Mouse (Mus musculus): ENCODE measurements around the gene Gpx2. TPM values are rescaled to one million over a fixed set of nuclear protein-coding genes. Genes with fewer than 3 reads are reported as not detected.

The Gpx2 gene
- polyA plus RNA-seq, 1 experiment from 2014 or later: not detected

DNA sequence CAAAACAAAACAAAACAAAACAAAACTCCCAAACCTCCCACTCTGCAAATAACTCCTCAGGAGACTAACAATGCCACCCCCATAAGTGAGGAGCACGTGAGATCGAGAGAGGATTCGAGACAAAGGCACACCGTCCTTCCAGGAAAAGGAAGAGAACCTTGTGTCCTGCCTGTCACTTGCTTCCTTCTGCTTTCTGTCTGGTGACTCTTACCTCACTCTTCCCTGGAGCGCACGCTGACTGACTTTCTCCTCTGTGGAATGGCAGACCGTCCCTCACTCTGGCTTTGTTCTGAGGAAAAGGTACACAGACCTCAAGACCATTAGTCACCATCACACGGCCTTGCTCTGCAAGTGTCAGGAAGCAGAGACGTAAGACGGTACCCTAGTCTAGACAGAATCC is 18.2 kb upstream of the Gpx2 start:
- no peaks in the 10 kb centered on the region for H3K36me3 ChIP-seq (ENCODE audit: control insufficient read depth, insufficient read depth, low read length)
- WGBS: 40% methylated on average over 10 of the region's 10 CpGs

GRCm38 (mm10) chr12:76811006-76811405 is 15.7 kb upstream of the Gpx2 start:
- Histone ChIP-seq H3K4me1 (replicated peaks; ENCODE audit: control insufficient read depth, insufficient read depth, low read length) (no peaks in the 10 kb centered on the region), H3K4me3 (ENCODE audit: low read depth, low read length) (no peak overlapping the region), H3K36me3 (ENCODE audit: control insufficient read depth, insufficient read depth, low read length) (no peaks in the 10 kb centered on the region), H3K27me3 (replicated peaks; ENCODE audit: control insufficient read depth, insufficient read depth, low read length) (0 out of 2 replicates have a peak, but pooled peaks cover 2% of the 10 kb centered on the region), H3K9ac (ENCODE audit: low read depth, low read length) (no peak overlapping the region), H3K9me3 (ENCODE audit: control insufficient read depth, low read length) (no peaks in the 10 kb centered on the region), H3K27ac (ENCODE audit: low read depth, low read length) (no peak overlapping the region), H3K4me2 (no peak overlapping the region)
- 85% methylated on average over 4 of the region's 4 CpGs for WGBS
- ATAC-seq (replicated peaks; ENCODE audit: low FRiP score) (no peak), DNase-seq (ENCODE audit: low spot score) (no peak)

More for the DNA sequence above, 18.2 kb upstream of the Gpx2 start:
- H3K4me2 ChIP-seq: no peak overlapping the region
- H3K4me1 ChIP-seq (replicated peaks; ENCODE audit: control insufficient read depth, insufficient read depth, low read length): no peaks in the 10 kb centered on the region
- 0 out of 2 replicates have a peak, but pooled peaks cover 5% of the 10 kb centered on the region for H3K27me3 ChIP-seq (replicated peaks; ENCODE audit: control insufficient read depth, insufficient read depth, low read length)
- H3K9ac ChIP-seq (ENCODE audit: low read depth, low read length): no peak overlapping the region
- H3K9me3 ChIP-seq (ENCODE audit: control insufficient read depth, low read length): no peaks in the 10 kb centered on the region
- ATAC-seq (replicated peaks; ENCODE audit: low FRiP score) (no peak), DNase-seq (ENCODE audit: low spot score) (no peak)
- H3K4me3 ChIP-seq (ENCODE audit: low read depth, low read length): no peak overlapping the region
- no peak overlapping the region for H3K27ac ChIP-seq (ENCODE audit: low read depth, low read length)

DNA sequence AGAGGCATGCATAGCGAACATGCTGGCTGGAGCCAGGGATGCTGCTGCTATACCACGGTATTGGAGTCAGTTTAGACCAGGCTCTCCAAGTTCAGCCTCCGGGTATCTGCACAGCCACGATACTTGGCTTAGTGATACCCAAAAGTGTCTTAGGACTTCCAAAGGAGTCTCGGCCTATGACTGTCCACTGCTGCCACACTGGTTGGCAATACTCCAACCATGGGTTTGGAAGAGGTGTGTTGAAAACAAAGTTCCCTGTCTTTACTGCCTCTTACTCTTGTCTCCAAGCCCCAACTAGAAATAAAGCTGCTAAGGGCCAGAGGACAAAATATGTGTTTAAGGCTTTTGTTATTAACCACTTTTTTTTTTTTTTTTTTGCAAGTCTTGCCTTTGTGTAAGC is 15.1 kb upstream of the Gpx2 start:
- Histone ChIP-seq H3K4me2 (no peak overlapping the region), H3K9me3 (ENCODE audit: control insufficient read depth, low read length) (no peaks in the 10 kb centered on the region), H3K27me3 (replicated peaks; ENCODE audit: control insufficient read depth, insufficient read depth, low read length) (0 out of 2 replicates have a peak, but pooled peaks cover 2% of the 10 kb centered on the region), H3K4me3 (ENCODE audit: low read depth, low read length) (no peak overlapping the region), H3K4me1 (replicated peaks; ENCODE audit: control insufficient read depth, insufficient read depth, low read length) (no peaks in the 10 kb centered on the region), H3K36me3 (ENCODE audit: control insufficient read depth, insufficient read depth, low read length) (no peaks in the 10 kb centered on the region), H3K9ac (ENCODE audit: low read depth, low read length) (no peak overlapping the region), H3K27ac (ENCODE audit: low read depth, low read length) (no peak overlapping the region)
- 84% methylated on average over 5 of the region's 5 CpGs for WGBS
- DNase-seq (ENCODE audit: low spot score) (no peak), ATAC-seq (replicated peaks; ENCODE audit: low FRiP score) (no peak)

- Histone ChIP-seq H3K4me1 (replicated peaks; ENCODE audit: control insufficient read depth, insufficient read depth, low read length) (no peaks in the 10 kb centered on the region), H3K4me2 (no peak overlapping the region), H3K4me3 (ENCODE audit: low read depth, low read length) (no peak overlapping the region), H3K27me3 (replicated peaks; ENCODE audit: control insufficient read depth, insufficient read depth, low read length) (no peaks in the 10 kb centered on the region), H3K27ac (ENCODE audit: low read depth, low read length) (no peak overlapping the region), H3K9me3 (ENCODE audit: control insufficient read depth, low read length) (no peaks in the 10 kb centered on the region), H3K36me3 (ENCODE audit: control insufficient read depth, insufficient read depth, low read length) (no peaks in the 10 kb centered on the region), H3K9ac (ENCODE audit: low read depth, low read length) (no peak overlapping the region)
- 82% methylated on average over 10 of the region's 10 CpGs for WGBS
- DNase-seq (ENCODE audit: low spot score) (no peak), ATAC-seq (replicated peaks; ENCODE audit: low FRiP score) (no peak)
Observed at GRCm38 (mm10) chr12:76807796-76808195, 12.4 kb upstream of the Gpx2 start.

DNA sequence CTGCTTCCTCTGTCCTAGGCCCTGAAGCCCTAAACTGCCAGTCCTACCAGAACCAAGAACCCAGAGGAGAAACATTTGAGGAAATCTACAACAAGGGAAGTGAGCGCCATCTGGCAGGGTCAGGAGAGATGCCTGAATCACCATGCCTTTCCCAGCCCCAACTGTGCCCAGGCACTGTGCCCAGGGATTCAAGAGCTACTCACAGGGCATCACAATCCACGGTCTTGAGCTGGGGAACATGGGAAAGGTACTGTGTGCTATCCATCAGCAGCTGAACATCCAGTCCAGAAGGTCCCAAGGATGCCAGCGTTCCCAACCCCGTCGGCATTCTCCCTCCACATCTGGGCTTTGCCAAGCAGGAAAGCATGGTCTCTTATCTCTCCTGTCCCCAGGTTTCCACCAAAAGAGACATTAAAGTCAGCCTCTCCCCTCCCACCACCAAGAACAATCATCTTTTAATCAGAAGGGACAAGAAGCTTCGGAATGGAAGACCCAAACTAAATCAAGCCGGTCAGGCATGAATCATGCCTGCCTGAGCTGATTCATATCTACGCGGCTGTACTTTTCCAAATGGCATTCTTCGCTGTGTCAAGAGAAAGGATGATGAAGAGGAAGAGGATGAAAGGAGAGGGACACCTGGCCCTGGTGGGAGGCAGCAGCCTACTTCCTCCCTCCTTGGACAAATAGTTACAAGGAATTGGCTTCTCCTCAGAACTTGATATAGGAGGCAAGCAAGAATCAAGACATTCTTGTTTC is 9.9 kb upstream of the Gpx2 start:
- WGBS: 82% methylated on average over 10 of the region's 10 CpGs
- DNase-seq (ENCODE audit: low spot score): no peak

DNA sequence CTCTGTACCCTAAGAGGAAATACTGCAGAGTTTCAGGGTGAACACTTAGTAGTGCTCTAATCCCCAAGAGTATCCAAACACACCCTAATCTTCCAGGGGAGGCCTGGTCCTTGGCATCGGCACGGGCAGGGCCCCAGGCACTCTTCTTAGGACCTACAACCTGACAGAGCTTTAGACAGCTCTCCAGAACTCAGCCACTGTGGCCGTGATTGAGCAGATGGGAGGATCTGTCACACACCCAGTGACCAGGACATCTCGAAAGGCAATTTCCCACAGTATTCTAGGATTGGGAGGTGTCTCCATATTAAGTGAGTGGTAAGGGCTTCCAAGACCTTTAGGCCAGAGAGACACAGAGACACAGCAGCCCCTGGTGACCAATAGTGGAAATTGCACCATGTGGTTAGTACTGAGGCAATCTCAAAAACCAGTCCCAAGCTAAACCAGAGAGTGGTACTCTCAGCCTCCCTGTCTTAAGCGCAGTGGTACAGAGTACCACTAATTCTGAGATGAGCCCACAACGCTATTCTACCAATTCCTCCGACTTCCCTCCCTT is 8.4 kb upstream of the Gpx2 start:
- Histone ChIP-seq H3K4me3 (ENCODE audit: low read depth, low read length) (no peak overlapping the region), H3K27ac (ENCODE audit: low read depth, low read length) (no peak overlapping the region), H3K9me3 (ENCODE audit: control insufficient read depth, low read length) (no peaks in the 10 kb centered on the region), H3K9ac (ENCODE audit: low read depth, low read length) (no peak overlapping the region), H3K4me2 (no peak overlapping the region), H3K27me3 (replicated peaks; ENCODE audit: control insufficient read depth, insufficient read depth, low read length) (no peaks in the 10 kb centered on the region), H3K36me3 (ENCODE audit: control insufficient read depth, insufficient read depth, low read length) (no peaks in the 10 kb centered on the region), H3K4me1 (replicated peaks; ENCODE audit: control insufficient read depth, insufficient read depth, low read length) (no peaks in the 10 kb centered on the region)
- DNase-seq (ENCODE audit: low spot score) (no peak), ATAC-seq (replicated peaks; ENCODE audit: low FRiP score) (no peak)
- WGBS: 48% methylated on average over 7 of the region's 7 CpGs

More for the DNA sequence above, 9.9 kb upstream of the Gpx2 start:
- no peak for ATAC-seq (replicated peaks; ENCODE audit: low FRiP score)
- Histone ChIP-seq H3K4me3 (ENCODE audit: low read depth, low read length) (no peak overlapping the region), H3K4me1 (replicated peaks; ENCODE audit: control insufficient read depth, insufficient read depth, low read length) (no peaks in the 10 kb centered on the region), H3K27ac (ENCODE audit: low read depth, low read length) (no peak overlapping the region), H3K36me3 (ENCODE audit: control insufficient read depth, insufficient read depth, low read length) (no peaks in the 10 kb centered on the region), H3K27me3 (replicated peaks; ENCODE audit: control insufficient read depth, insufficient read depth, low read length) (no peaks in the 10 kb centered on the region), H3K9ac (ENCODE audit: low read depth, low read length) (no peak overlapping the region), H3K4me2 (no peak overlapping the region), H3K9me3 (ENCODE audit: control insufficient read depth, low read length) (no peaks in the 10 kb centered on the region)

DNA sequence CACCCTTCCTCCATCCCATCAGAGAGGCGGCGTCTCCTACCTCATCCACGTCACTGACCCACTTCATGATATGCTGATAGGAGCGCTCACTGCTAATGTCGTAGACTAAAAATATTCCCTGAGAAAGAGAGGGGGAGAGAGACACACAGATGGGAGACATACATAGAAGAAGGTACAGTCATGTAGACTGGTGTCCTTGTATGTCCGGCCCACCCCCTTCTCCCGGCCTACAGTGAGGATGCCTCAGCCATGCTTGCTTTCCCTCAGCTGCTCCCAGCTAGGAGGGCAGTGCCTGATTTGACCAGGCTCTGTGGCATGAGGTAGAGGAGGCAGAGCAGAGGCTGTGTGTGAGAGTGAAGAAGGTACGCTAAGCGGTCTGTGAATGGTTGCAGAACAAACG is 7.7 kb upstream of the Gpx2 start:
- Histone ChIP-seq H3K27ac (ENCODE audit: low read depth, low read length) (no peak overlapping the region), H3K27me3 (replicated peaks; ENCODE audit: control insufficient read depth, insufficient read depth, low read length) (peaks cover 4% of the 10 kb centered on the region; the same call in 1 of the 2 replicates), H3K4me2 (no peak overlapping the region), H3K36me3 (ENCODE audit: control insufficient read depth, insufficient read depth, low read length) (no peaks in the 10 kb centered on the region), H3K9me3 (ENCODE audit: control insufficient read depth, low read length) (no peaks in the 10 kb centered on the region), H3K4me1 (replicated peaks; ENCODE audit: control insufficient read depth, insufficient read depth, low read length) (no peaks in the 10 kb centered on the region), H3K4me3 (ENCODE audit: low read depth, low read length) (no peak overlapping the region), H3K9ac (ENCODE audit: low read depth, low read length) (no peak overlapping the region)
- ATAC-seq (replicated peaks; ENCODE audit: low FRiP score) (no peak), DNase-seq (ENCODE audit: low spot score) (no peak)
- 86% methylated on average over 10 of the region's 10 CpGs for WGBS

DNA sequence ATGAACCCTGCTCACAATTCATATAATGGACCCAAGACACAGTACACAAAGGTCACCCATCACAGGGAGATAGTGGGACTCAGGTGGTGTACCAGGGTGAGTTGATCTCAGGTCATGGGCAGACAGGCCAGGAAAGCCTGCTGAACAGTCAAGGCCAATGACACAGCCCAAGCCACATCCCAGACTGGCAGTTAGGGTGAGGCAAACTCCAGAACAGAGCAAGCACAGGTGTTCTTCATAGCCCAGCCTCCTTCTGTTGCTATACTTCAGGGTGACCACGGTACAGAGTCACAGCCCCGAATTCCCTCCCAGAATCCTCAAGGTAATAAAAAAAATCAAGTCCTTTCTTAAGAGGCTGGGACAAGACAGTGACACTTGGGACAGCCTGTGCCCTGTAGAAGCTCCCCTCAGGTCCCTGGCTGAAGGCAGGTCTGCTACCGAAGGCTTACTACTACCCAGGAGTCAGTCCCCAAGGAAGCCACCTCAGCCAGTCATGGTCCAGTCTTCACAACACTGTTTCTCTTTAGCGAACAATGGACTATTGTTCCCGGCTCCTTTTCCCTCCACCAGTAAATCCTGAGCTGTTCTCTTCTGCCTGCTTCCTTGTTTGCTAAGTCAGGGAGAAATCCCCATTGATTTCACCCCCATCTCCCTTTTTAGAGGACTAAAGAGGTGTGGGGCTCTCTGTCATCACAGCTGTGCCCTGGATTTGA is 2.8 kb upstream of the Gpx2 start:
- Histone ChIP-seq H3K4me1 (replicated peaks; ENCODE audit: control insufficient read depth, insufficient read depth, low read length) (no peaks in the 10 kb centered on the region), H3K9me3 (ENCODE audit: control insufficient read depth, low read length) (no peaks in the 10 kb centered on the region), H3K27me3 (replicated peaks; ENCODE audit: control insufficient read depth, insufficient read depth, low read length) (peaks cover 6% of the 10 kb centered on the region; the same call in 1 of the 2 replicates), H3K4me2 (no peak overlapping the region), H3K36me3 (ENCODE audit: control insufficient read depth, insufficient read depth, low read length) (no peaks in the 10 kb centered on the region), H3K9ac (ENCODE audit: low read depth, low read length) (no peak overlapping the region), H3K27ac (ENCODE audit: low read depth, low read length) (no peak overlapping the region), H3K4me3 (ENCODE audit: low read depth, low read length) (no peak overlapping the region)
- DNase-seq (ENCODE audit: low spot score) (no peak), ATAC-seq (replicated peaks; ENCODE audit: low FRiP score) (no peak)
- 70% methylated on average over 5 of the region's 5 CpGs for WGBS

Data from liver, embryonic 11.5 days (tissue).